Mouse (Mus musculus) erythroid progenitor cell, adult 5-6 weeks (primary cell): ENCODE results near the gene Olfr683. TPM values are rescaled to one million over a fixed set of nuclear protein-coding genes. Genes with fewer than 3 reads are reported as not detected.
"Not testable (repeated sequence)": the region's sequence is repeated elsewhere in the genome, so short reads cannot be mapped to it uniquely, and the experiment has no call there.

ENCODE experiments used
- ATAC-seq: replicated peaks from 2 replicates; pipeline ENCODE4 v1.8.0; 2016; ENCODE audit warnings: moderate number of reproducible peaks, mild to moderate bottlenecking, moderate TSS enrichment, inconsistent platforms; ENCODE audit not compliant: poor library complexity, low FRiP score, severe bottlenecking
- total RNA-seq, 2 experiments: library from RNA; stranded (forward) in 1 of 2; stranded (reverse) in 1 of 2; fragments of 150-400 nt in 1 of 2; fragments of 186-747, 209-891 nt in 1 of 2; gene quantifications; 2 replicates each; pipeline versions ENCODE4 v1.2.3 to v1.2.4; 2015 to 2017; ENCODE audit warnings: low replicate concordance in 2 of 2

Olfr683 gene
- total RNA-seq (2015; ENCODE audit: low replicate concordance) = not detected in 2 replicates
- not detected in 2 replicates for total RNA-seq (2017; ENCODE audit: low replicate concordance)

DNA sequence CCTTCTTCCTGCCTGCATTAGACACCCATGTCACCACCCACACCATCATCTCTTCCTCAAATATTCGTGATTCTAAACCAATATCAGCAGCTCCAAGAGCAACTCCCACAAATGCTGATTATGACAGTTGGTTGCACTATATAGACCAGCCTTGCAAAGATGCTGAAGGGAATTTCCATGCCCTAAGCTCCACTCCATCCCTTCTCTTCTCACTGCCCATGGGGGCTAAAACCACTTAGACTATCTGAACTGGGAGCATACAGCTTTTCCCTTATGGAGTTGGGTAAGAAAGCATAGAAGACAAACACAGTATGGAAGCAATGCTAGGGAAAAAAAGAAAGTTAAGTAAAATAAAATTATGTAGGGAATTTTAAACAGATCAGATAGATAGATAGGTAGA is at the start of gene Olfr683:
Gene Olfr683 (minus strand): TSS at position 101 of the 400 bp plus-strand sequence.
- no peak for ATAC-seq

DNA sequence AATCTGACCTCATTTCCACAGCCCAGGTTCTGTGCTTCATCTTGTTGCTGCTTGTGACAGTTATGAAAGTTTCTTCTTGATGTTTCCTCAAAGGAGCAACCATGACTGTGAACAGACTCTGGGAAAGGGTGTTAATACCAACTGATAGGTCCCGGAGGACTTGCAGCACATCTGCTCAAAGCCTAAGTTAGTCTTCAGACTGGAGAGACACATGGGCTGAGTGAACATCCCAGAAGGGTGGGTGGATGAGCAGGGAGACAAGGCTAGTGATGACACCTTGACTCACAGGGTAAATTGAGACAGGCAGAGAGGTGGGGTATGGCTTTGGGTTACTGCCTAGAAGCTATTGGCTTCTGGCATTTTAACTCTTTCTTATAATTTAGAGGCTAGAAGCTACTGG is 39.1 kb upstream of the Olfr683 start, which contains the start of gene Olfr685:
Gene Olfr685 (minus strand): TSS at position 101 of the 400 bp plus-strand sequence.
- ATAC-seq = no peak

DNA sequence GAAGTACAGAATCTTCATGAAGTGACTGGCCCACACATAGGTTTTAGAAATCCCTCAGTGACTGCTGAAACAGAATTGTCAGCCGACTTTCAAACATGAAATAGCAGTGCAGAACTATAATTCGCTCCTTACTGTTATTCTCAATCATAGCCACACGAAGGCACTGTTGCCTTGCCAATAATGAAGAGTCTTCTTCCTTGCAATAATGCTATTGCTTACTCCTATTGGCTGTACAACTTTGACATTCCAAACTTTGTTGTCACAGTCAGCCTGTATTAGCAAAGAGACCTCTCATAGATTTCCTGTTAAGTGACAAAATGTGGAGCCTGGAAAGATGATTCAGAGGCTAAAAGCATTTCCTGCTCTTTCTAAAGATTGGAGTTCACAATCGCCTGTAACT is 24.0 kb upstream of the Olfr683 start:
- ATAC-seq = no peak

DNA sequence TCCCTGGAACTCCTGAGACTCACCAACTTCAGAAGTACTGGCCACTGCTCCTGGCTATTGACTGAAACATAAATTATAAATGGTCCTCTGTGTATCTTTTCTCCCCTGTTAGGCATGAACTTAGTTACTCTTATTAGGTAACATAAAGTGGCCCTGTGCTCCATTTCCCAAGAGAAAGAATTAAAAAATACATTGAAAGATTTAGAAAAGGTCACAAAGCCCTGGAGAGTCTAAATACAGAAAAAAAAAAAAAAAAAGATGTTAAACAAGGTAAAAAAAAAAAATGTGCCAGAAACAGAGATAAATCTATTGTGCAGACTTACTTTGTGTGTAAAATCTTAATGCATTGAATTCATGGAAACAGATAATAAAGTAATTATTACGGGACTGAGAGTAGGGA is 16.7 kb upstream of the Olfr683 start, which contains the start of gene Olfr684:
Gene Olfr684 (minus strand): TSS at position 101 of the 400 bp plus-strand sequence.
- ATAC-seq = no peak

DNA sequence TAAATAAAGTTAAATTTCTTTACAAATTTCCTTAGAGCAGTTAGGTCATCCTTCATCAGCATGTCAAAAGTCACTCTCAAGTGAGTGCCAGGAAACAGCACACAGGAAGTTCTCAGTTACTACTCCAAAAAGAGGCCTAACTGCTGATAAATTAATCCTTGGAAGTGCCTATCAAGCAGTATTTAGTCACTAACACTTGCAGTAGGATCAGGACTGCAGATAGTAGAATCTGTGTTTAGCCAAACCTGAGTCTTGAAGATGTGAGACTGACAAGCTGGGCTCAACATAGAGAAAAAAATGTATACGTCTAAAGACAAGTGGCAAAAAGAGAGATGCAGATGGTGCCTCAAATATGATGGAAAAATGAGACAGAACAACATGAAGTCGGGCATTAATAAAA is 5.5 kb downstream of the Olfr683 start:
- ATAC-seq = no peak

DNA sequence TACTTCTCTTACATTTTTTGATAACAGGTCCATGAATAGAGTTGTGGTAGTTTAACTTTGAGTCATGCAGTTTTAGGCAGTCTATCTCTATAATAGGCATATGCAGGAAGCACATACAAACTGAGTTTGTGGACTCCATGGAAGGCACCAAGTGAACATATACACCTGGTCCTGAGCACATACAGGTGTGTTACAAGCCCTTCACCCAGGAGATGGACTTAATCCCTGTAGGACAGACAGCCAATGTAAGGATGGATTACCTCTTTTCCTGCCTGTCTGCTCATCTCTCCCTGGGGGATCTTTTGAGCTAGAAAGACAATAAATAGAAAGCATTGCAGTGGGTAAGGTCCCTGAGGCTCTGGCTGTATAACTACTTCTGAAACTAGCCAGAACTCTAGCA is 30.3 kb downstream of the Olfr683 start, which contains the start of gene Olfr681:
Gene Olfr681 (plus strand): TSS at position 301 of the 400 bp plus-strand sequence.
- ATAC-seq = no peak

DNA sequence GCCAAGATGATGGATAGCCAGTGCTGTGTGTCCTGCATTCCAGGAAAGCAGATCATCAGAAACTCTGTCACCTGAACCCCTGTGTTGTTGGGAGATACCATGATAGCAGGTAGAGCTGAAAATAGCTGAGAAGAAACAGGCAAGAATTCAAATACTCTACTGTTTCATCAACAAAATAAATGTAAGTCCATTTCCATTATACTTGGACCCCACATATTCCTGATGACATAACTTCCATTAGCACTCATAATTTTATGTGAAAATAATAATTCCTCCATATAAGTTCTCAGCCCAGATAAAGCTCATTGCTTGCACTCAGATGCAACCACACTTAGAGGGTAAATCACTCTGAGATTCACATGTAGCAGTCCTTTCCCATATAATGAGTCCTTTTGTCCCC is 54.1 kb downstream of the Olfr683 start, which contains the start of gene Olfr680-ps1:
Gene Olfr680-ps1 (minus strand): TSS at position 101 of the 400 bp plus-strand sequence.
- not testable (repeated sequence) for ATAC-seq

Other genes starting within 250 kb of the Olfr683 start
- not detected in 2 replicates for gene Olfr667, start 225.5 kb downstream of the Olfr683 start, total RNA-seq (2015; ENCODE audit: low replicate concordance)
- gene Olfr667, start 225.5 kb downstream of the Olfr683 start, total RNA-seq (2017; ENCODE audit: low replicate concordance) = not detected in 2 replicates
- not detected in 2 replicates for gene Olfr668, start 219.0 kb downstream of the Olfr683 start, total RNA-seq (2015; ENCODE audit: low replicate concordance)
- gene Olfr668, start 219.0 kb downstream of the Olfr683 start, total RNA-seq (2017; ENCODE audit: low replicate concordance) = not detected in 2 replicates
- gene Olfr669, start 212.8 kb downstream of the Olfr683 start, total RNA-seq (2015; ENCODE audit: low replicate concordance) = not detected in 2 replicates
- not detected in 2 replicates for gene Olfr669, start 212.8 kb downstream of the Olfr683 start, total RNA-seq (2017; ENCODE audit: low replicate concordance)
- gene Olfr670, start 184.4 kb downstream of the Olfr683 start, total RNA-seq (2015; ENCODE audit: low replicate concordance) = not detected in 2 replicates
- not detected in 2 replicates for gene Olfr670, start 184.4 kb downstream of the Olfr683 start, total RNA-seq (2017; ENCODE audit: low replicate concordance)
- not detected in 2 replicates for gene Olfr671, start 167.9 kb downstream of the Olfr683 start, total RNA-seq (2015; ENCODE audit: low replicate concordance)
- gene Olfr671, start 167.9 kb downstream of the Olfr683 start, total RNA-seq (2017; ENCODE audit: low replicate concordance) = not detected in 2 replicates
- gene Olfr672, start 145.0 kb downstream of the Olfr683 start, total RNA-seq (2015; ENCODE audit: low replicate concordance) = not detected in 2 replicates
- not detected in 2 replicates for gene Olfr672, start 145.0 kb downstream of the Olfr683 start, total RNA-seq (2017; ENCODE audit: low replicate concordance)
- not detected in 2 replicates for gene Olfr675, start 118.6 kb downstream of the Olfr683 start, total RNA-seq (2015; ENCODE audit: low replicate concordance)
- gene Olfr675, start 118.6 kb downstream of the Olfr683 start, total RNA-seq (2017; ENCODE audit: low replicate concordance) = not detected in 2 replicates
- gene Olfr676, start 114.3 kb downstream of the Olfr683 start, total RNA-seq (2015; ENCODE audit: low replicate concordance) = not detected in 2 replicates
- gene Olfr676, start 114.3 kb downstream of the Olfr683 start, total RNA-seq (2017; ENCODE audit: low replicate concordance) = not detected in 2 replicates
- not detected in 2 replicates for gene Olfr677, start 95.6 kb downstream of the Olfr683 start, total RNA-seq (2015; ENCODE audit: low replicate concordance)
- not detected in 2 replicates for gene Olfr677, start 95.6 kb downstream of the Olfr683 start, total RNA-seq (2017; ENCODE audit: low replicate concordance)
- gene Olfr678, start 82.5 kb downstream of the Olfr683 start, total RNA-seq (2015; ENCODE audit: low replicate concordance) = not detected in 2 replicates
- gene Olfr678, start 82.5 kb downstream of the Olfr683 start, total RNA-seq (2017; ENCODE audit: low replicate concordance) = not detected in 2 replicates
- gene Olfr679, start 65.8 kb downstream of the Olfr683 start, total RNA-seq (2015; ENCODE audit: low replicate concordance) = not detected in 2 replicates
- not detected in 2 replicates for gene Olfr679, start 65.8 kb downstream of the Olfr683 start, total RNA-seq (2017; ENCODE audit: low replicate concordance)
- gene Olfr680-ps1, start 54.2 kb downstream of the Olfr683 start, total RNA-seq (2015; ENCODE audit: low replicate concordance) = not detected in 2 replicates
- gene Olfr680-ps1, start 54.2 kb downstream of the Olfr683 start, total RNA-seq (2017; ENCODE audit: low replicate concordance) = not detected in 2 replicates
- gene Olfr681, start 30.2 kb downstream of the Olfr683 start, total RNA-seq (2015; ENCODE audit: low replicate concordance) = not detected in 2 replicates
- not detected in 2 replicates for gene Olfr681, start 30.2 kb downstream of the Olfr683 start, total RNA-seq (2017; ENCODE audit: low replicate concordance)
- gene Olfr684, start 16.6 kb upstream of the Olfr683 start, total RNA-seq (2015; ENCODE audit: low replicate concordance) = not detected in 2 replicates
- gene Olfr684, start 16.6 kb upstream of the Olfr683 start, total RNA-seq (2017; ENCODE audit: low replicate concordance) = not detected in 2 replicates
- not detected in 2 replicates for gene Olfr685, start 39.0 kb upstream of the Olfr683 start, total RNA-seq (2015; ENCODE audit: low replicate concordance)
- gene Olfr685, start 39.0 kb upstream of the Olfr683 start, total RNA-seq (2017; ENCODE audit: low replicate concordance) = not detected in 2 replicates
- not detected in 2 replicates for gene Olfr686, start 60.5 kb upstream of the Olfr683 start, total RNA-seq (2015; ENCODE audit: low replicate concordance)
- not detected in 2 replicates for gene Olfr686, start 60.5 kb upstream of the Olfr683 start, total RNA-seq (2017; ENCODE audit: low replicate concordance)
- not detected in 2 replicates for gene Olfr688, start 141.1 kb upstream of the Olfr683 start, total RNA-seq (2015; ENCODE audit: low replicate concordance)
- not detected in 2 replicates for gene Olfr688, start 141.1 kb upstream of the Olfr683 start, total RNA-seq (2017; ENCODE audit: low replicate concordance)
- gene Olfr689, start 164.2 kb upstream of the Olfr683 start, total RNA-seq (2015; ENCODE audit: low replicate concordance) = not detected in 2 replicates
- gene Olfr689, start 164.2 kb upstream of the Olfr683 start, total RNA-seq (2017; ENCODE audit: low replicate concordance) = not detected in 2 replicates
- not detected in 2 replicates for gene Olfr690, start 187.1 kb upstream of the Olfr683 start, total RNA-seq (2015; ENCODE audit: low replicate concordance)
- not detected in 2 replicates for gene Olfr690, start 187.1 kb upstream of the Olfr683 start, total RNA-seq (2017; ENCODE audit: low replicate concordance)
- gene Olfr691, start 195.3 kb upstream of the Olfr683 start, total RNA-seq (2015; ENCODE audit: low replicate concordance) = not detected in 2 replicates
- gene Olfr691, start 195.3 kb upstream of the Olfr683 start, total RNA-seq (2017; ENCODE audit: low replicate concordance) = not detected in 2 replicates
- not detected in 2 replicates for gene Olfr692, start 221.2 kb upstream of the Olfr683 start, total RNA-seq (2015; ENCODE audit: low replicate concordance)
- gene Olfr692, start 221.2 kb upstream of the Olfr683 start, total RNA-seq (2017; ENCODE audit: low replicate concordance) = not detected in 2 replicates
- not detected in 2 replicates for gene Gm5901, start 228.0 kb upstream of the Olfr683 start, total RNA-seq (2015; ENCODE audit: low replicate concordance)
- 7.6 TPM in 1 of 2 replicates, not detected in the other for gene Gm5901, start 228.0 kb upstream of the Olfr683 start, total RNA-seq (2017; ENCODE audit: low replicate concordance)